Mouse (Mus musculus) forebrain, embryonic 12.5 days (tissue): ENCODE measurements around the gene Smok2a. TPM values are rescaled to one million over a fixed set of nuclear protein-coding genes. Genes with fewer than 3 reads are reported as not detected.
A peak's percentile ranks its signal among the peaks of the same experiment; 100 is the strongest.
"Not testable (repeated sequence)": the region's sequence is repeated elsewhere in the genome, so short reads cannot be mapped to it uniquely, and the experiment has no call there.

ENCODE experiments used
- ATAC-seq: fragments of 200-750 bp; cut with Nextera tagmentation; 2 replicates; pipeline ENCODE4 v1.8.0; 2017; ENCODE audit warnings: moderate TSS enrichment; ENCODE audit not compliant: low FRiP score
- H3K27ac ChIP-seq: fragments of 300-500 bp; sonication (generic); 2 replicates; pipeline ENCODE4 v1.5.1; 2016; ENCODE audit warnings: mild to moderate bottlenecking
- H3K27me3 ChIP-seq: fragments of 300-500 bp; sonication (generic); 2 replicates; pipeline ENCODE4 v1.6.1; 2016; ENCODE audit warnings: mild to moderate bottlenecking
- H3K36me3 ChIP-seq: fragments of 300-500 bp; sonication (generic); replicated peaks from 2 replicates; pipeline ENCODE4 v1.6.1; 2016; ENCODE audit warnings: mild to moderate bottlenecking
- H3K4me1 ChIP-seq: fragments of 300-500 bp; sonication (generic); 2 replicates; pipeline ENCODE4 v1.6.1; 2016
- H3K4me2 ChIP-seq: fragments of 300-500 bp; sonication (generic); 2 replicates; pipeline ENCODE4 v1.6.1; 2016; ENCODE audit warnings: mild to moderate bottlenecking, moderate library complexity
- H3K4me3 ChIP-seq: fragments of 300-500 bp; sonication (generic); replicated peaks from 2 replicates; pipeline ENCODE4 v1.5.1; 2016; ENCODE audit warnings: mild to moderate bottlenecking
- H3K9ac ChIP-seq: fragments of 300-500 bp; sonication (generic); 2 replicates; pipeline ENCODE4 v1.6.1; 2016; ENCODE audit warnings: mild to moderate bottlenecking
- H3K9me3 ChIP-seq: fragments of 300-500 bp; sonication (generic); 2 replicates; pipeline ENCODE4 v1.6.1; 2016
- WGBS: fragments of 180-500 bp; shearing (Covaris S2); methylation state at CpG from one replicate; pipeline ENCODE4 v1.1.7; 2016; 5-methylcytosine and 5-hydroxymethylcytosine counted together
- polyA plus RNA-seq: library from polyadenylated mRNA; unstranded; fragments of >200 nt; fragmentation: Nextera tagmentation; extraction: Ambion mirVana; gene quantifications from 2 replicates; pipeline ENCODE4 v1.2.1, GENCODE M21; 2016

The Smok2a gene
- polyA plus RNA-seq, result not detected in 2 replicates

DNA sequence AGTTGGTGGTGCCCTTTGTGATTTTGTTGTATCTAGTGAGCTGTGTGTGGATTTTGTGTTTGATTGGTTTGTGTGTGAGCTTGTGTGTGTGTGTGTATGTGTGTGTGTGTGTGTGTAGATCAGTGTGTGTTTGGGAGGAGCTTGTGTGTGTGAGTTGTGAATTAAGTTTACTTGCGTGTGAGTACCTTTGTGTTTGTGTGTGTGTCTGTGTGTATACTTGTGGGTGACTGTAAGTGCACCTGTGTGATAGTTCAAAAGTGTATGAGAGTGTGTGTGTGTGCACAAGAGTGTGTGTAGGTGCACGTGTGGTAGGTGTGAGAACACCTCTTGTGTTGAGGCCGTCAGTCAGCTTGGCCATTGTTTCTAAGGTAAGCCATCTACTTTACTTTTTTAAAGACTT lies at the start of gene Smok2a:
Gene Smok2a (plus strand): TSS at position 301 of the 400 bp plus-strand sequence.
- H3K36me3 ChIP-seq, result no peaks in the 10 kb centered on the region
- peaks cover 91% of the 10 kb centered on the region for H3K9me3 ChIP-seq
- H3K4me1 ChIP-seq, result no peaks in the 10 kb centered on the region
- H3K9ac ChIP-seq, result no peak within 1 kb of the TSS
- no peak within 1 kb of the TSS for H3K4me3 ChIP-seq
- H3K27me3 ChIP-seq, result no peaks in the 10 kb centered on the region
- 89% methylated on average over 3 of the region's 3 CpGs for WGBS
- no peak within 1 kb of the TSS for H3K4me2 ChIP-seq
- ATAC-seq, result no peak
- no peak within 1 kb of the TSS for H3K27ac ChIP-seq

DNA sequence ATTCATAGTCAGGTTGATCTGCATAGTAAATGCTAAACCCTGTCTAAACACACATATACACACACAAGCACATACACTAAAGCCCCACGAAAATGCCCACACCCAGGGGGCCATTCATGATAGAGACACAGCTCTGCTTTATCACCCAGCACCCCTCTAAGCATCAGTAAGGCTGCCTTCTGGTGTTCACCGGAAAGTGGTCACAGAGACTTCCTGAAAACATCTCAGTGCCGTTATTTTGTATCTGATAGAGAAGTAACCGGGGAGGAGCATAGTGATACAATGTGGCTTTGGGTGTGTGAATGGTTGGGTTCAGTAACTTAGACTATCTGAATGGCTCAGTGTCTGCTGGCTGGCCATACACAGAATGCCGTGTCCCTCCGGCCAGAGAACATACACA lies 47.4 kb upstream of the Smok2a start:
- H3K9me3 ChIP-seq, H3K4me1 ChIP-seq, H3K9ac ChIP-seq, ATAC-seq, H3K27me3 ChIP-seq, H3K4me2 ChIP-seq, H3K4me3 ChIP-seq, H3K36me3 ChIP-seq, H3K27ac ChIP-seq: not testable (repeated sequence)
- 82% methylated on average over 6 of the region's 6 CpGs for WGBS

DNA sequence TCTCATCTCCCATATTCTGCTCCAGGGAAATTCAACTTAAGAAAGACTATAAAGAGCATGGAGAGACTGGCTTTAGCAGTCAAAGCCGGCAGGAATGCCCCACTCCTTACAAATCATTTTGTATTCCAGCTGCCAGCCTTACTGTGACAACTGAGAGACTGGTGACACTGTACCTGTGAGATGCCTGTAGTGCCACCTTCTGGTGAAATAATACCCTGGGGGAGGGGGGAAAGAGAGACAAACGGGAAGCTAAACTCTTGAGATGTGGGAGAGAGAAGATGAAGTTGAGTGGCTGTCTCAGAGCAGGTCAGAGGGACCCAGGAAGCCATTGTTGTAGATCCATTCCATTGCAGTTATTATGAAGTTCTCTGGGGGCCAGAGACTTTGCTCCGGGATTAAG lies 47.0 kb upstream of the Smok2a start:
- not testable (repeated sequence) for H3K4me1 ChIP-seq, H3K4me2 ChIP-seq, H3K4me3 ChIP-seq, ATAC-seq, H3K27me3 ChIP-seq, H3K9me3 ChIP-seq, H3K36me3 ChIP-seq, H3K27ac ChIP-seq, H3K9ac ChIP-seq
- WGBS, result 73% methylated on average over 2 of the region's 3 CpGs

DNA sequence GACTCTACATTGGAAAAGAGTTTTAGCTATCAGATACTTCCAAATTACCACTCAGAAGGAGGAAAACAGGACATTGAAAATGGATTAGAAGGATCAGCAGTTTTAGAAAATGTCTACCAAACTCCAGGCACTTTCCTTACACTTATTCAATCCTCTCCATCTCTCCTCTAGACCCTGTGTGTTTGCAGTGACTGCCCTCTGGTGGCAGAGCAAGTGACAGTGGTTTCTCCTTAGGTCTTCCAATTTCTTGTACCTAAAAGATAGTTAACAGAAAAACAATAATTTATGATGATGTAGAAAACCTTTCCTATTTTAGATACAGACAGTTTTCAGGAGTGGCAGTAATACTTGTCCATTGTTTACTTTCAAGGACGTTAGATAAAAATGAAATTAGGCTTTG lies 45.4 kb upstream of the Smok2a start:
- WGBS, result 33% methylated on average over 1 of the region's 1 CpGs
- H3K27ac ChIP-seq, H3K4me1 ChIP-seq, H3K4me3 ChIP-seq, H3K27me3 ChIP-seq, H3K9ac ChIP-seq, H3K36me3 ChIP-seq, H3K4me2 ChIP-seq, ATAC-seq: not testable (repeated sequence)
- peaks cover 13% of the 10 kb centered on the region for H3K9me3 ChIP-seq

DNA sequence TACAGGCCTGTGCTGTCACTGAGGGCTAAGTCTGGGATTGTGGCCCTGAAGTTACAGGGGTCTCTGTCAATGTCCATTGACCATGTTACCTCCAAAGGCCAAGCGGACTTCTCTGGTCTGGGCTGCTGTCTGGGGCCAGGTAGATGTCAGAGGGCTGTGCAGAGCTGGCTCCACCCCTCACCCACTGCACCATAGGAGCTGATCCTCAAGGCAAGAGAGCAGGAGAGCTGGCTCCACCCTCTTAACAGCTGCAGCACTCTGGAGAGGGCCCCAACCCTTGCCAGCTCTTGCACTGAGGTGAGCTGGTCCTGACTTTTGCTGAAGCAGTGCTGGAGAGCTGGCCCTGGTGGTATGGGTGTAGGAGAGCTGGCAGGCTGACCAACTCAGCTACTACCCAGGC lies 43.2 kb upstream of the Smok2a start:
- not testable (repeated sequence) for H3K27ac ChIP-seq, H3K4me1 ChIP-seq, ATAC-seq, H3K4me2 ChIP-seq, H3K27me3 ChIP-seq, H3K36me3 ChIP-seq, H3K9ac ChIP-seq, H3K4me3 ChIP-seq
- H3K9me3 ChIP-seq, result peaks cover 27% of the 10 kb centered on the region
- 63% methylated on average over 1 of the region's 1 CpGs for WGBS

DNA sequence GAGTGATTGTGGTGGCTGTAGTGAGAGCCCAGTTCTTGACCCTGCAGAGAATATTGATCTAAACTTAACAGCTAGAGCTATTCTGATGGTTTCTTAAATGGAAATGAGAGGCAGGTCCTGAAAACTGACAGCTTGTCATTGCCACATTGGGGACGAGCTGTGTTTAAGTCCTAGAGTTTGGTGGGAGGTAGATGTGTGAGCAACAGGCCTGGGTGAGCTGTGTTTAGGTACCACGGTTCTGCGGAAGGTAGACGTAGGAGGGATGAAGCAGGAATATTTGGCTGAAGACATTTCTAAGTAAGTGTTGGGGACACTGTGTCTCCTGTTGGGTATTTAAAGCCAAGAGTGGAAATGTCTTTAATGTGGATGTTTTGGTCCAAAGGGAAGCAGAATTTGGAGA lies 42.0 kb upstream of the Smok2a start:
- H3K4me2 ChIP-seq, H3K4me1 ChIP-seq, H3K36me3 ChIP-seq, H3K27ac ChIP-seq, ATAC-seq, H3K9ac ChIP-seq, H3K27me3 ChIP-seq, H3K4me3 ChIP-seq: not testable (repeated sequence)
- H3K9me3 ChIP-seq, result peaks cover 33% of the 10 kb centered on the region
- WGBS, result 83% methylated on average over 4 of the region's 4 CpGs

DNA sequence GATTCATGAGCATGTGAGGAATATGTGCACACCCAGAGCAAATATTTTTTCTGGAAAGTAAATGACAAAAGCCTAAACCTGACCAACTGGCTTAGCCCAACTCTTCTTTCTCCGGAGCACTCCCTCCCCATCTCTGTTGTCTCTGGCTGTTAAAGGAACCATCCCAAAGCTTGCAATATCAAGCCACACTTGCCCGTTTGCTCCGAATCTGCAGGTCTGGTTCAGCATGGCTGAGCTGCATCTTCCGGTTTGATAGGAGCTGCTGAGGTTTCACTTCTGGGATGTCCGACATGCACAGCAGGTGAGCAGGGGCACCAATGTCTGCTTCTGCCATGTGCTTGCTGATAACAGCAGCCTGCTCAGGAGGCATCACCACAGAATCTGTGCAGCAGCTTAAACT lies 40.5 kb upstream of the Smok2a start:
- peaks cover 39% of the 10 kb centered on the region for H3K9me3 ChIP-seq

DNA sequence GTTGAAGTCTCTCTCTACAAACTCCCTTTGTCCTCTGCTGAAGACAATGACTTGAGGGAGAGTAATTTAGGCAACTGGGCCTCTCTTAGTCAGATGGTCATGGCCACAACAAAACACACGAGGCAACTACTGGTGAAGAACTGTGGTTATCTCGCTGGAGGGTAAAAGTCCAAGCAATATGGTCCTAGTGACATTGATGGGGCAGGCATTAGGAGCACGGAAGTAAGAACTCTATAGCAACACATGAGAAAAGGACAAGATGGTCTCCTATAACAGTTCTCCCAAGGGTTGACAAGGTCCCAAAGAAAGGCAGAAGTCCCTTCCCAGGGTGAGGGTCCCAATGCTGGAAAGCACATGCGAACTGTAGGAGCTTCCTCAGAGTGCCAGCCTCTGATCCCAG lies 38.3 kb upstream of the Smok2a start:
- not testable (repeated sequence) for H3K27me3 ChIP-seq, H3K9ac ChIP-seq, H3K4me3 ChIP-seq, H3K36me3 ChIP-seq, H3K4me2 ChIP-seq, H3K27ac ChIP-seq, H3K4me1 ChIP-seq, ATAC-seq
- WGBS, result 61% methylated on average over 3 of the region's 4 CpGs
- H3K9me3 ChIP-seq, result peaks cover 59% of the 10 kb centered on the region

More for the DNA sequence above, 40.5 kb upstream of the Smok2a start:
- not testable (repeated sequence) for ATAC-seq, H3K4me1 ChIP-seq, H3K27ac ChIP-seq, H3K36me3 ChIP-seq, H3K4me2 ChIP-seq, H3K4me3 ChIP-seq, H3K27me3 ChIP-seq, H3K9ac ChIP-seq
- 92% methylated on average over 5 of the region's 5 CpGs for WGBS

DNA sequence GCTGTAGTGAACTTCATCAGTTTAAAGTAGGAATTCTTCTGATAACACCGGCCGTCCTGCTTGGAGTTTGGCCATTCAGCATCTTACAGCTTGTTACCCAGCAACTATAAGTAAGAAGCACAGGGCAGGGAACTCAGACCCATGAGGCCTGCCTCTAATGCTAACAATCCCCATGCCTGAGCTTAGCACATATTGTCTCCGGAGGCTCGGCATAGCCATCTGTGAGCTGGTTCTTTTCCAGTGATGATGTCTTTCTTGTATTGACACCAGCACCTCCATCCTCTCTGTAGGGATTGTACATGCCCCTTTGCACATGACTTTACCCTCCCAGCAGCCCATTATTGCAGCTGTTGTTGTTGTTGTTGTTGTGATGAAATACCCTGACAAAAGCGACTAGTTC lies 36.5 kb upstream of the Smok2a start:
- H3K9ac ChIP-seq, H3K4me1 ChIP-seq, H3K27ac ChIP-seq, H3K36me3 ChIP-seq, H3K4me2 ChIP-seq, ATAC-seq, H3K27me3 ChIP-seq, H3K4me3 ChIP-seq: not testable (repeated sequence)
- H3K9me3 ChIP-seq, result peaks cover 63% of the 10 kb centered on the region
- WGBS, result 91% methylated on average over 4 of the region's 5 CpGs

DNA sequence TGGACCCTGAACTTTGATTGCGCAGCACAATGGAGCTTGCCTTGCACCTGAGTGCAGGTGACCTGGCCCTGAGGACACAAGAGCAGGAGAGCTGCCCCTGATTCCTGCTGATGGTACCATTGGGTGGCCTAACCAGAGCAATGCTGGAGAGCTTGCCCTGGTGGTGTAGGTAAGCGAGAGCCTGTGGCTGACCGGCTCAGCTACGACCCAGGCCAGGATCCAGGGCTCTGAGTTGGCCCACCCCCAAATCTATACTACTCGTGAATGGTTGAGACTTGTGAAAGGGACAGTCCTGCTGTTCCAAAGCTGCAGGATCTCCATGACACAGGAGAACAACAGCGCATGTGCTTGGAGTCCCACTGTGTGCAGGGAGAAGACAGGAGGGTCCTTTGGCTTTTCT lies 34.4 kb upstream of the Smok2a start:
- H3K36me3 ChIP-seq, H3K9ac ChIP-seq, H3K4me2 ChIP-seq, H3K27ac ChIP-seq, H3K27me3 ChIP-seq, H3K4me3 ChIP-seq, ATAC-seq, H3K4me1 ChIP-seq: not testable (repeated sequence)
- 86% methylated on average over 6 of the region's 6 CpGs for WGBS
- peaks cover 58% of the 10 kb centered on the region for H3K9me3 ChIP-seq

DNA sequence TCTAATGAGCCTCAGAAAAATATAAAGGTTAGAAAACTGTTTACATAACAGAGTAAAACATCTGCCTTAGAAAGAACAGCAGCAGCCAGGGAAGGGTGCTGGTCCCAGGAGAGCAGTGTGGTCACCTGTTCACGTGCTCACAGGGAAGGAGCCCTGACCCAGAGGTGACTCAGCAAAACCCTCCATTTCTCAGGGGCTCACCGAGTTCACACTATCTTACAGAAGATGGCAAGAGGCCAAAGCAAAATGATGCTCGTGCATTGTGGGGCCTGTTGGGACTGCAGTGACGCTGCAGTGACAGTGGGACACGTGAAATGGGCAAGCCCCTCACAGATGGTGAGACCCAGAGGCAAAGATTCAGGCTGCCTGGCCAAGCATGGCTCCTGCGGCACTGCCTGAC lies 33.4 kb upstream of the Smok2a start:
- WGBS, result 75% methylated on average over 6 of the region's 6 CpGs
- H3K4me1 ChIP-seq, H3K27ac ChIP-seq, H3K9ac ChIP-seq, H3K4me2 ChIP-seq, ATAC-seq, H3K27me3 ChIP-seq, H3K4me3 ChIP-seq, H3K36me3 ChIP-seq: not testable (repeated sequence)
- H3K9me3 ChIP-seq, result peaks cover 58% of the 10 kb centered on the region

DNA sequence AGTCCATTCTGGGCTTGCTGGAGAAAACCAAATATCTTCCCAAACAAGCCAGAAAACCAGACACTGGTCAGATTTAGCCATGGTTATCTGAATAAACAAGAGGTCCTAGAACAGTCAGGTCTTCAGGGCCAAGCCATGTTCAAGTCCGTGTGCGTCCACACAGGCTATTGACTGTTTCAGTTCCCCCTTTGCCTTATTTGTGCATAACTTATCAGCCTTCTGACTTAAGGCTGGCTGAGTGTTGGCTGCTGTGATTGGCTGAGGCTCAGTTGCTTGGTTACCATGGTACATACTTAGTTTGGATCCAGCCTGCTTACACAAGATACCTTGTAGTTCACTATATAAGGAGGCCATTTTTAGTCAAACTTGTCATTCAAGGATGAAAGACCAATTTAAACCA lies 32.1 kb upstream of the Smok2a start:
- not testable (repeated sequence) for H3K4me1 ChIP-seq, H3K4me2 ChIP-seq, ATAC-seq, H3K9ac ChIP-seq, H3K4me3 ChIP-seq, H3K27ac ChIP-seq, H3K27me3 ChIP-seq, H3K36me3 ChIP-seq
- WGBS, result 90% methylated on average over 2 of the region's 2 CpGs
- peaks cover 64% of the 10 kb centered on the region for H3K9me3 ChIP-seq

DNA sequence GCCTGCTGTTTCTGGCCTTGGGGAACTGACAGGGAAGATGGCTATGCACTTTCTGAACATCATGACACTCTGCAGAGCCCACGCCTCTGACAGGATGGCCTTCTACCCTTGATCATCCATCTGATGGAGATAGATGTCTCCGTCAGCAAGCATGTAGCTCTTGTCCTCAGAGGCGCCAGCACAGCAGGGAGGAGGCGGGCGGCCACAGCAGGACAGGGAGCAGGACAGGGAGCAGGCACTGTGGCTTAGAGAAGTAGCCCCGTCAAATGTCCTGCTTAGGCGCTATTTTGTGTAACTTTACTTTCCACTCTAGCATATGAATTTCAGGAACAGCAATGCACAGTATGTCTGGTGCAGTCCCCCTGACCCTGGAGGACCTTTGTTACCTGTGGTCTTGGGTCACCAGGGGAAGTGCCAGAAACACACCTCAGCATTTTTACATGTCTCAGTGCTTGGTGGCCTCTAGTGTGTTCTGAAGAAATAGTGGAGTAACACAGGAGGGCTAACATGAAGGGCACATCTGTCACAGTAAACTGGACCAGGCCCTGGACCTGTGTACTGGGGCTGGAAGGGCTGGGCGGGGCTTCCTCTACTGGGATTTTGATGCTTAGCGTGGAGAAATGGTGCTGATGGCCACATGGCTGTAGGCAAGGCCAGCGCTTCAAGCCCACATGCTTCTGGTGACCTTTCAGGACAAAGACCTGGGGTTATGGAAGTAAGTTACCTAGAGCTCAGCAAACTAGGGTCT lies 30.0 kb upstream of the Smok2a start:
- not testable (repeated sequence) for H3K36me3 ChIP-seq
- ATAC-seq, result 0 out of 2 replicates have a peak, but pooled peaks have one; percentile 27
- WGBS, result 87% methylated on average over 10 of the region's 10 CpGs

More for the DNA sequence above, 30.0 kb upstream of the Smok2a start:
- H3K9me3 ChIP-seq, result peaks cover 67% of the 10 kb centered on the region
- H3K27me3 ChIP-seq, H3K9ac ChIP-seq, H3K4me3 ChIP-seq, H3K4me2 ChIP-seq, H3K4me1 ChIP-seq, H3K27ac ChIP-seq: not testable (repeated sequence)
